Mouse (Mus musculus): ENCODE results near the gene Sp2. TPM values are rescaled to one million over a fixed set of nuclear protein-coding genes. Genes with fewer than 3 reads are reported as not detected.

The Sp2 gene
- polyA plus RNA-seq, 1 experiment from 2014 or later: 17.3 TPM

DNA sequence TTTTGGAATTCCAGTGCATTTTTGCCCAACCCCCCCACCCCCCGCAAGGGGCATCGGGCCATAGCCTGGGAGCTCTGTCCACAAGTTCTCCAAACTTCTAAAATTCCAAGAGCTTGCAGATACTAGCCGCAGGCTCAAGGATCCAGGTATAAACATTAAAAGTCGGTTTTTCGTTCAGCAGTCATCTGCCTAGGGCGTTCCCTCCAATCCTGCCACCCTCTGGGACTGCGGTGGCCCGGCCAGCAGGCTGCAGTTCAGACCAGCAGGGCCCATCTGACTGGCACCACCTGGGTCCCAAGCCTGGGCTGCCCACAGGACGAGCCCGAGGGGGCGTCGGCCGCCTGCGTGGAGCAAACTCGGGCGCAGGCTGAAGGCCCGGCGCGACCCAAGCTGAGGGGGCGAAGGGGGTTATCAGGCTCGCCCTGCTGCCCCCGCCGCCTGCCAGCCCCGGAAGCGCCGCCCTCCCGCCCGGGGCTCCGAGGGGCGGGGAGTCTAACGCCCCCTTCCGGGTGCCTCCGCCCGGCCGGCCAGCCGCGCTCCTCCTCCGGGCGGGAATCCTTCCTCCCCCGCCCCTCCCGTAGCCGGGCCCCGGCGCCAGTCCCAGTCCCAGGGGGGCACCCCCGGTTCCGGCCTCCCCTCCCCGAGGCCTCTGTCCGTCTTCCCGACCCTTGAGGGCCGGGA lies 5.7 kb downstream of the Sp2 start:
- peak overlapping the region; percentile 95 for H3K27ac ChIP-seq
- H3K9me3 ChIP-seq: no peaks in the 10 kb centered on the region
- peak overlapping the region; percentile 80 for H3K4me2 ChIP-seq (replicated peaks)
- ATAC-seq (ENCODE audit: insufficient number of reproducible peaks, insufficient read depth, low FRiP score, low TSS enrichment): peak; percentile 47; the same call in 1 of the 2 replicates
- no peaks in the 10 kb centered on the region for H3K36me3 ChIP-seq
- peaks cover 27% of the 10 kb centered on the region for H3K4me1 ChIP-seq
- H3K27me3 ChIP-seq: peaks cover 6% of the 10 kb centered on the region; the same call in 1 of the 2 replicates
- WGBS: under 1% methylated on average over 44 of the region's 50 CpGs
- peak overlapping the region; percentile 88 for H3K9ac ChIP-seq
- H3K4me3 ChIP-seq: peak overlapping the region; percentile 85

DNA sequence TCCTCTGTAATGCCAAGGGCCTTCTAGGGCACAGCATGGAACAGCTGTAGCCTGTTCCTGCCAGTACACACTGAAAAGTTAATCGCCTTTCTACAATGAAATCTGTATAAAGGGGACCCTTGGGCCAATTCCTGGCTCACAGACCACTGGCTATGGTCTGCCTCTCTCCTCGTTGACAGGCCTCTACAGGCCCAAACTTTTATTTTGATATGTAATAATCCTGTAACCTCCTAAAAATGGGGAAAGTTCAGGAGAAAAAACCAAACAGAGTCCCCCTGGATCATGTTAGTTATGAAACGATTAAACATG lies 6.4 kb downstream of the Sp2 start:
- 45% methylated on average over 3 of the region's 3 CpGs for WGBS
- Histone ChIP-seq H3K9ac (peak overlapping the region; percentile 88), H3K27me3 (peaks cover 1% of the 10 kb centered on the region; the same call in 1 of the 2 replicates), H3K4me2 (replicated peaks) (peak overlapping the region; percentile 80), H3K36me3 (no peaks in the 10 kb centered on the region), H3K9me3 (no peaks in the 10 kb centered on the region), H3K4me1 (peaks cover 27% of the 10 kb centered on the region), H3K4me3 (peak overlapping the region; percentile 85), H3K27ac (peak overlapping the region; percentile 95)
- ATAC-seq (ENCODE audit: insufficient number of reproducible peaks, insufficient read depth, low FRiP score, low TSS enrichment): no peak

DNA sequence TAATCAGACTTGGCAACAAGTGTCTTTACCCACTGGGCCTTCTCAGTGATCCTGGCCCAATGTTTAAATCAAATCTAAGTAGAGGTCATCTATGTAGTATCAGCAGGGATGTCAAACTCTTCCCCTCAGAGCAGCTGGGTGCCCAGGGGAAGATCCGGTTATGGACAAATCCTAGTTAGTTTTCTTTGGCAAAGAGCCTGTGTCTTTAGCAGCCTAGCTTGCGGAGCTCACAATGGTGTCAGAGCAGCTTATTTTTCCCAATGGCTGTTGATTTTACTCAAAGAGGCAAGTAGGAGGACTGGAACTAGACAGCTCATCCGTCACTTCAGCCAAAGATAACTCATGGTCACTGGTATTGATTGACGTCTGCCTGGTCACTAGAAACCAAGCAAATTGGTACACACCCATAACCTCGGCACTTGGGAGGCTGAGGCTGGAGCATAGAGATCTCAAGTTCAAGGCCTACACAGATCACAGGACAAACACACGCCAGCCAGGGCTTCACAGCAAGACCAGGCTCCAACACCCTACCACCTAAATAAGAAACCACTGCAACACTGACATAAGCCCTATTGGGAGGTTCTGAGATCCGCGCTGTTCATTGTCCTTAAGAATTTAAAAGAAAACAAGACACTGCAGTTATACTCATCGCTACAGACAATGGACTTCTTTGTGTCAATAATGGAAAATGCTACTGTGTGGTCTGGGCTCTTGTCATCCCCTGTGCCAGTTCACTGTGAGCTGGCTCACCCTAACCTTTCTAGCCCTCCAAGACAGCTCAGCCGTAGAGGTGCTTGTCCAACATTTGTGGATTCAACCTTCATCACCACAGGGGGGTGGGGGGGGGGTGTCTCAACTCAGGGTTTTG lies 7.0 kb downstream of the Sp2 start:
- Histone ChIP-seq H3K27me3 (no peaks in the 10 kb centered on the region), H3K9ac (no peak overlapping the region), H3K9me3 (no peaks in the 10 kb centered on the region), H3K36me3 (no peaks in the 10 kb centered on the region), H3K4me2 (replicated peaks) (peak overlapping the region; percentile 80), H3K27ac (peak overlapping the region; percentile 95), H3K4me1 (peaks cover 27% of the 10 kb centered on the region), H3K4me3 (peak overlapping the region; percentile 85; the same call in 1 of the 2 replicates)
- ATAC-seq (ENCODE audit: insufficient number of reproducible peaks, insufficient read depth, low FRiP score, low TSS enrichment): no peak
- WGBS: 76% methylated on average over 10 of the region's 10 CpGs

DNA sequence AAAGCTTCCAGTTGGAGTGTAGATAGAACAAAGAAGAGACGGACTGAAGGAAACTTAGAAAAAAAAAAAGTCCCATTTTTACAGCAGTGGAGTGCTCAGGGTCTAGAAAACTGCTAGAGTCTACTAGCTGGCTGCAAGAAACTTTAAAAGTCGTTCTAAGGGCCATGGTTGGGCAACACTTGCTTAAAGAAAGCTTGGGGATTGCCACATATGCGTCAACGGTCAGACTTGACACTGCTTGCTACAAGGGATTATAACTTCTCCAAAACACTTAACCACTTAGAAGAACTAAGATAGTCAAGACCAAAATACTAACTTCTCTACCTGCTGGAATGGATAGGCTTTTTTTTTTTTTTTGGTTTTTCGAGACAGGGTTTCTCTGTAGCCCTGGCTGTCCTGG lies 7.9 kb downstream of the Sp2 start:
- no peaks in the 10 kb centered on the region for H3K36me3 ChIP-seq
- H3K9ac ChIP-seq: no peak overlapping the region
- ATAC-seq (ENCODE audit: insufficient number of reproducible peaks, insufficient read depth, low FRiP score, low TSS enrichment): no peak
- H3K27me3 ChIP-seq: no peaks in the 10 kb centered on the region
- H3K9me3 ChIP-seq: no peaks in the 10 kb centered on the region
- no peak overlapping the region for H3K4me3 ChIP-seq
- 85% methylated on average over 5 of the region's 5 CpGs for WGBS
- H3K4me1 ChIP-seq: peaks cover 27% of the 10 kb centered on the region
- H3K4me2 ChIP-seq (replicated peaks): no peak overlapping the region
- no peak overlapping the region for H3K27ac ChIP-seq

DNA sequence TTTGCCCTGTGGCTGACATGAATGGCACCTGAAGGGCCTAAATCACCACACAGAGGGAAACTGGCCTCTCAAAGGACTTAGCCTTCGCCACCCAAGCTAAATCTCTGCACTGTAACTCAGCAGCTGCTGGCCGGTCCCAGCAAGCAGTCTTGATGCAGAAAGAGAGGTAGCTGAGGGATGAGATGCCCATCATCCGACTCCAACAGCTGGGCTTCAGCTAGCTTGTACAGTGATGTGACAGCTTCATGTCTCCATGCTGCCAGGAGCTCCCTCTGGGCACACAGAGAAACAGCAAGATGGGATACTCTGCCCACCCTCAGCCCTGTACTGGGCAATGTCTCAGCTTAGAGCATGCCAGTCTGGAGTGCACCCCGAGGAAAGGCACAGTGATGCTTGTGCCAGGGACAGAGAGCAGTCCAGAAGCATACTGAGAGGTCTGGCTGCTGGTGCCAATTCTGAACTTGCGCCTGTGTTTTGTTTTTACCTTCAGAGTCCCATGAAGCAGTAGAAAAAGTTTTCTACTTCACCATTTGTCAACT lies 9.3 kb downstream of the Sp2 start:
- Histone ChIP-seq H3K27ac (peak overlapping the region; percentile 46; the same call in 1 of the 2 replicates), H3K36me3 (no peaks in the 10 kb centered on the region), H3K27me3 (no peaks in the 10 kb centered on the region), H3K4me2 (replicated peaks) (no peak overlapping the region), H3K4me3 (no peak overlapping the region), H3K9ac (no peak overlapping the region), H3K4me1 (peaks cover 24% of the 10 kb centered on the region), H3K9me3 (no peaks in the 10 kb centered on the region)
- no peak for ATAC-seq (ENCODE audit: insufficient number of reproducible peaks, insufficient read depth, low FRiP score, low TSS enrichment)
- 81% methylated on average over 5 of the region's 5 CpGs for WGBS

DNA sequence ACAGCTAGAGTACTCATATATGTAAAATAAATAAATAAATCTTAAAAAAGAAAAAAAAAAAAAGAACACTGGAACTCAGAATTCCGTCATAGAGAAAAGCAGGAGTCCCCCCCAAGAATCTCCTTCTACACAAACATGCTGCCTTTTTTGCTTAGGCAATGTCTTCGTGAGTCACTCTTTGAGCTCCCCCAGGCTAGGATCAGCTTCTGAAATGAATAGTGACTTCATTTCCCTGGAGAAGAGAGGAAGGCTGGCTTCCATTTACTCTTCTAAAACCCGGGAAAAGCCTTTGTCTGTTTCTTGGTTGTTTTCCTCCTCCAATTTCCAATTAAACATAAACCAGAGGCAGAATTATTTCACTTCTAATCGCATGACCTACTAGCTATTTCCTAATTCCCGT lies 9.9 kb downstream of the Sp2 start:
- no peak for ATAC-seq (ENCODE audit: insufficient number of reproducible peaks, insufficient read depth, low FRiP score, low TSS enrichment)
- H3K27ac ChIP-seq: 0 out of 2 replicates have a peak overlapping the region, but pooled peaks have one; percentile 46
- H3K27me3 ChIP-seq: no peaks in the 10 kb centered on the region
- peaks cover 21% of the 10 kb centered on the region for H3K4me1 ChIP-seq
- H3K4me3 ChIP-seq: no peak overlapping the region
- H3K9ac ChIP-seq: no peak overlapping the region
- H3K36me3 ChIP-seq: no peaks in the 10 kb centered on the region
- no peak overlapping the region for H3K4me2 ChIP-seq (replicated peaks)
- no peaks in the 10 kb centered on the region for H3K9me3 ChIP-seq
- 52% methylated on average over 5 of the region's 5 CpGs for WGBS

DNA sequence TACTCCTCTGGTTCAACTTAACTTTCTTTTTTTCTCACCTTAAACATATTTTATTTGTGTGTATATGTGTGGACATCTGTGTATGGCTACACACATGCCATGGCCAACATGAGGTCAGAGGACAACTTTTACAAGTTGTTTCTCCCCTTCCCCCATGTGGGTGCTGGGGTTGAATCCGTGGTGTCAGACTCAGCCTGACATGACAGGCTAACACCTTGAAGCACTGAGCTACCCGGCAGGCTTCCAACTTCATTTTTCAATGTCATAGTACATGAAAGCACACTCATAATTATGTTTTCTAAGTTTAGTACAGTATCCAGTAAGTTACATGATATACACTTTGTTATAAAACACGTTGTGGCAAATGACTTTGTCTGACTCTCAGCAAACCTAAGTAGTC lies 12.4 kb downstream of the Sp2 start:
- H3K27ac ChIP-seq: peak overlapping the region; percentile 38; the same call in 1 of the 2 replicates
- WGBS: 77% methylated on average over 3 of the region's 3 CpGs
- H3K36me3 ChIP-seq: no peaks in the 10 kb centered on the region
- no peaks in the 10 kb centered on the region for H3K9me3 ChIP-seq
- no peak overlapping the region for H3K4me3 ChIP-seq
- H3K27me3 ChIP-seq: no peaks in the 10 kb centered on the region
- no peak overlapping the region for H3K4me2 ChIP-seq (replicated peaks)
- no peak for ATAC-seq (ENCODE audit: insufficient number of reproducible peaks, insufficient read depth, low FRiP score, low TSS enrichment)
- no peak overlapping the region for H3K9ac ChIP-seq
- H3K4me1 ChIP-seq: peaks cover 11% of the 10 kb centered on the region

DNA sequence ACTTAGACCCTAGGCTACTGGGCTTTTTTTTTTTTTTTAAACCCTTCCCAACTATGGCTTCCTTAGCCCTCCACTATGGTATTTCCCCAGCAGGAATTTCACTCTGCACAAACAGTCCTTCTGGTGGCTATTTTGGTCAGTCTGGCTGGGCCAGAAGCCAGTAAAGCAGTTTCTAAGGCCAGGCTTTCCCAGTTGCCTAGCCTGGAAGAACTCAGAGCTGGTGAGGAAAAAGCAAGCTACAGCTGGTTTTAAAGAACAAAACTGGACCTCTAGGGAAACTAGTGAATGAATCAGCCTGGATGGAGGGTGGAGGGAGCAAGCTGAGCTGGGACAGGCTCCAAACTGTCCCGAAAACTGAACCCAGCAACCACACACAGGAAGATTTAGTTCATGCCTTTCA lies 13.0 kb downstream of the Sp2 start:
- Histone ChIP-seq H3K9ac (no peak overlapping the region), H3K27ac (peak overlapping the region; percentile 38; the same call in 1 of the 2 replicates)

DNA sequence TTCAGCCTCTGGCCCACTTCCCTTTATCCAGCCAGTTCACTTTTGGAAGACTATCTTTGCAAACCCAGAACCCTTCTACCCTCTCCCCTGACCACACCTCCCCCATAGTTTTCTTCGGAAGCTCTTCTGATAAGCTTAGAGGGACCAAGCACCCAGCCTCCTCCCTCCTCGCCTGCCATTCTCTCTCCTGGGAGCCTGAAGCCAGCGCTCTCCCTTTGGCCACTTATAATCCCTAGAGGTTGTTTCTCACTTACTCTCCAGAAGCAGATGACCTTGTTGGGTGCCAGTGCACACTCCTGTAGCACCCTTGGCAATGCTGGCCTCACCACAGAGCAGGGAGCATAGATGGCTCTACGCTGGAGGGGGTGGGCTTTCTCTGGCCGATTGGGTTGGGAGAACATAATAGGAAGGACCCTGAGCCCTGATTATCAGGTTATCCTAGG lies 13.5 kb downstream of the Sp2 start:
- Histone ChIP-seq H3K9me3 (no peaks in the 10 kb centered on the region), H3K27me3 (no peaks in the 10 kb centered on the region), H3K9ac (no peak overlapping the region), H3K4me3 (no peak overlapping the region), H3K4me1 (peaks cover 11% of the 10 kb centered on the region), H3K36me3 (no peaks in the 10 kb centered on the region), H3K27ac (no peak overlapping the region), H3K4me2 (replicated peaks) (no peak overlapping the region)
- WGBS: 69% methylated on average over 5 of the region's 5 CpGs
- ATAC-seq (ENCODE audit: insufficient number of reproducible peaks, insufficient read depth, low FRiP score, low TSS enrichment): no peak

More for the DNA sequence above, 13.0 kb downstream of the Sp2 start:
- 56% methylated on average over 1 of the region's 1 CpGs for WGBS
- Histone ChIP-seq H3K4me1 (peaks cover 11% of the 10 kb centered on the region), H3K27me3 (no peaks in the 10 kb centered on the region), H3K9me3 (no peaks in the 10 kb centered on the region), H3K4me2 (replicated peaks) (no peak overlapping the region), H3K36me3 (no peaks in the 10 kb centered on the region), H3K4me3 (no peak overlapping the region)
- ATAC-seq (ENCODE audit: insufficient number of reproducible peaks, insufficient read depth, low FRiP score, low TSS enrichment): no peak

DNA sequence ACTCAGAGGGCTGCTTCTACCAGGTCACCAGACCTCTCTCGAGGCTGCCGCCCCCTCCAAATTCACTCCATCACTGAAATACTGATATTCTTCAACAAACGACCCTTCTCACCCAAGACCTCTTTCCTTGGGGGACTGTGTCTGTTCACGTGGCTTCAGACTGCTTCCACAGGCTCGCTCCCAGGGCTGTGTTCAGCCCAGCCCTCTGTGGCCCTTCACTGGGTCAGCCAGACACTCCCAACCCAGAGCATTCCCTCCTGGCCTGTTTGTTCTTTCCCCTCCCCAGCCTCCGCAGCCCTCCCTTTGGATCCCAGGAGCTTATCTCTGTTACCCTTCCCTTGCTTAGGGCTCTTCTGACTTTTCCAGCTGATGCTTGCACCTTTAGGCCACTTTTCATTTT lies 14.3 kb downstream of the Sp2 start:
- H3K36me3 ChIP-seq: no peaks in the 10 kb centered on the region
- ATAC-seq (ENCODE audit: insufficient number of reproducible peaks, insufficient read depth, low FRiP score, low TSS enrichment): no peak
- H3K4me3 ChIP-seq: no peak overlapping the region
- peaks cover 11% of the 10 kb centered on the region for H3K4me1 ChIP-seq
- H3K9me3 ChIP-seq: no peaks in the 10 kb centered on the region
- 61% methylated on average over 6 of the region's 6 CpGs for WGBS
- H3K27ac ChIP-seq: no peak overlapping the region
- H3K4me2 ChIP-seq (replicated peaks): no peak overlapping the region
- H3K9ac ChIP-seq: no peak overlapping the region
- H3K27me3 ChIP-seq: no peaks in the 10 kb centered on the region

DNA sequence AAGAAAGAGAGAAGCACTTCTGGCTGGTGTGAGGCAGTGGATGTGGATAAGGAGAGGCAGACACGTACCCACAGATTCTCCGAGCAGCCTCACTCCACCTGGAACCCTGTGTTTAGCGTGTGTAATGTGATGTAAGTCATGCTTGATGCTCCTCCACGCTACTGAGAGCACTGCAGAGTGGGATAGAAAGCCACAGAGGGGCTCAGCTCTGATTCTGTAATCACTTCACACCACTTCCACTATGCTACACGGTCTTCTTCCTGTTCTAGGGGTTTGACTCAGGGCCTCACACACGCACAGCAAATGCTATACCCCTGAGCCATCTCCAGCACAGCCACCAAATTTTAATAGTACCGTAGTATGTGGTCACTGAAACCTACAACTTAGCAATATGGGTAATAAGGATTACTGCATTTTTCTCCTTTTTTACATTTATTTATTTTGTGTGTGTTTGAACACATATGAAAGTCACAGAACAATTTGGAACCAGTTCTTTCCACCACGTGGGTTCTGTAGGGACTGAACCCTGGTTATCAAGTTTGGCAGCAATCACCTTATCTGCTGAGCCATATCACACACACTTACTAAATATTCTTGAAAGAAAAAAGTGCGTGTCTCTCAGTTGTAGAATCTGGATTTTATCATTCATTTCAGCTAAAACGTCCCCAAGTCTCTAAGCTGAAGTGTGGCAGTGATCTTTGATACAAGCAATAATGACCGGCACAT lies 15.1 kb downstream of the Sp2 start:
- H3K27ac ChIP-seq: no peak overlapping the region
- H3K9ac ChIP-seq: no peak overlapping the region

More for the DNA sequence above, 15.1 kb downstream of the Sp2 start:
- ATAC-seq (ENCODE audit: insufficient number of reproducible peaks, insufficient read depth, low FRiP score, low TSS enrichment): no peak
- Histone ChIP-seq H3K27me3 (no peaks in the 10 kb centered on the region), H3K9me3 (no peaks in the 10 kb centered on the region), H3K4me2 (replicated peaks) (no peak overlapping the region), H3K4me3 (no peak overlapping the region), H3K36me3 (0 out of 2 replicates have a peak, but pooled peaks cover 4% of the 10 kb centered on the region), H3K4me1 (peaks cover 7% of the 10 kb centered on the region; the same call in 1 of the 2 replicates)
- WGBS: 83% methylated on average over 11 of the region's 11 CpGs
